Mouse (Mus musculus): ENCODE data around the gene Tmem198.

The Tmem198 gene

DNA sequence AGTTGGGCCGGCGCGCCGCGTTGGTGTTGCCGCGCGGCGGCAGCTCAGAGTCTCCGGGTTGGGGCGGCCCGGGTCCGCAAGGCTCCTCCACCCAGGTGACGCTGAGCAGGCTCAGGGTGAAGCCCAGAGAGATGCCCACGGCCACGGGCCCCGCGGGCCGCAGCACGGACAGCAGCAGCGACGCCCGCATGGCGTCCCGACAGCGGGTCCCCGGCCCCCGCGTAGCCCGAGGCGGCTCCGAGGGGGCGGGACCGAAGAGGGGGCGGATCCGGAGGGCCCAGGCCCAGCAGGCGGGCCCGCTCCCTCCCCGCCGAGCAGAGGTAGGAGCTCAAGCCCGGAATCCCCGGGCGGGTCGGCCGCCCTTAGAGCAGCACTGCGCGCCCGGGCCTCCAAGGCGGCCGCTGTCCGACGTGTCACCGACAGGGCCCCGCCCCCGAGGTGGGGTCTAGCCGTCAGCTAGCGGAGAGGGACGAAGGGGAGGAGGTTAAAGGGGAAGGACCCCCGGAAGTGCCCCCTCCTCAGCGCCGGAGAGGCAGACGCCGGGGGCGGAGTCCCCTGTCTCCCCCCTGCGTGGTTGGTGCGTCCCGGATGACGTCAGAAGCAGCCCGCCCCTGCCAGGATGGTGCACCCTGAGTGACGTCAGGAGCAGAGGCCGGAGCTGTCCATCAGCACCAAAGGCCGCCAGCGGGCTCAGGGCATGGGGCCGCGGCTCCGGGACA is at the start of gene Tmem198, which contains the start of gene Chpf:
Gene Tmem198 (plus strand): TSS at position 617 of the 719 bp plus-strand sequence.
Gene Chpf (minus strand): TSS at position 392 of the 719 bp plus-strand sequence.
- peak; percentile 96 for DNase-seq (ENCODE audit: low read depth, low spot score)

DNA sequence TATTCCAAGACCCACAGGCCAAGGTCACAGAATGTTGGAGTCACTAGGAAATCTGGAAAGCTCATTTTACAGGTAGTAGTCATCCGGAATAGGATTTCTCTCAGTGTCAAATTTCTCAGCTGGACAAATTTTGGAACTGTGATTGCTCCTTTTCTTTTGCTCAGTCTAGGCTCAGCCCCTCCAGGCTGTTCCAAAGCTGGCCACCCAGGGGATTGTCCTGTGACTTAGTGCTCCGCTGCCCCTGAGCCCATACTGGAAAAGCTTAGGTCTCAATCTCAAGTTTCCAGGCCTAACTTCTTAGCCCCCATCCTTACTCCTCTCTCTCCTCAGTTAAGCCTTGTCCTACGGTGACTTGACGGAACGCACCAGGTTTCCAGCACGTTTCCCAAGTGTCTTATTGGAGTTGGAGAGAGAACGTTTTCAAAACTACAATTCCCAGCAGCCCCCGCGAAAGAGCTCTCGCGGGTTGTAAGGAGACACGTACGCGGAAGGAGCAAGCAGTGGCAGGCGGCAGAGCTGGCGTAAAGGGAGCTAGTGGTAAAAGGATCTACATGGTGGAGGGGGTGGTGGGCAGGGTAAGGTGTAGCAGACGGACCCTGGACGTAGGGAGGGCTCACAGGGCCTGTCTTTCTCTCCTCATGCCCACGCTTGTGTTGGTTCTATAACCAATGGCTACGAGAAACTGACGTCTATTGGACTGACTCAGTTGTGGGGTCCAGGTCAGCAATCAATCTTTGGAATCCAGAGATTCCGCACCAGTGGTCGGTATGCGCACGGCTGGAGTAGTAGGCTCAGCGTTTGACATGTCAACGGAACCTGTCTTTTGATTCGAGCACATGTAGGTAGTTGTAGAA is 43.6 kb upstream of the Tmem198 start, which contains the start of gene Gmppa:
Gene Gmppa (plus strand): TSS at position 456 of the 854 bp plus-strand sequence.
- DNase-seq (ENCODE audit: low read depth, low spot score), result peak; percentile 64

DNA sequence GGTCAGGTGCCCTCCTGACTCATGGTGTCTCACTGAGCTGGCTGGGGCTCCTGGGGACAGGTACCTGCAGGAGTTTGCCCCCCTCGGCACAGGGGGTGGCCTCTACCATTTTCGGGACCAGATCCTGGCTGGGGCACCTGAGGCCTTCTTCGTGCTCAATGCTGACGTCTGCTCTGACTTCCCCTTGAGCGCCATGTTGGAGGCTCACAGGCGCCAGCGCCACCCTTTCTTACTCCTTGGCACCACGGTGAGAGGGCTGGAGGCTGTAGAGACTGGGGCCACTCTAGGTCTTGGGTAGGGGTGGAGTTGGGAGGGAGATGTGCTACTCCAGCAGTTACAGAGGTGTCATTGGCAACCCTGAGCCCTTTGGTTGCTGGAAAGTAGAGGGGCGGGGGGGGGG is 40.5 kb upstream of the Tmem198 start:
- DNase-seq (ENCODE audit: low read depth, low spot score), result no peak

DNA sequence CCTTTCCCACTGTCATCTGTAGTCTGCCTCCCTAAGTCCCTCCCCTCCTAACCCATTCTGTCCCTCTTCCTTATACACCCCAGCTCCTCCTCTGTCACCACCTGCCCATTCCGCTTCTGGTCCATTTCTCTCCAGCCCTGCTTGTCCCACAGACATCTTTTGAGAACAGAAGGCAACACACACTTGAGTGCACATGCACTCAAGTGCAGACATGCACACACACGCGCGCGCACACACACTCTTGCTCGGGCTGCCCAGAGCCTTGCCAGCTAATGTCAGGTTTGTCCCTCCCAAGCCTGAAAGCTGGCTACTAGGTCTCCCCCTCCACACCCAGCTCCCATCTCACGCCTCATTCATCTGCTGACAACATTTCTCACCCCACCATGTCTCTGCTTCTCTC is 38.7 kb upstream of the Tmem198 start:
- DNase-seq (ENCODE audit: low read depth, low spot score), result no peak

DNA sequence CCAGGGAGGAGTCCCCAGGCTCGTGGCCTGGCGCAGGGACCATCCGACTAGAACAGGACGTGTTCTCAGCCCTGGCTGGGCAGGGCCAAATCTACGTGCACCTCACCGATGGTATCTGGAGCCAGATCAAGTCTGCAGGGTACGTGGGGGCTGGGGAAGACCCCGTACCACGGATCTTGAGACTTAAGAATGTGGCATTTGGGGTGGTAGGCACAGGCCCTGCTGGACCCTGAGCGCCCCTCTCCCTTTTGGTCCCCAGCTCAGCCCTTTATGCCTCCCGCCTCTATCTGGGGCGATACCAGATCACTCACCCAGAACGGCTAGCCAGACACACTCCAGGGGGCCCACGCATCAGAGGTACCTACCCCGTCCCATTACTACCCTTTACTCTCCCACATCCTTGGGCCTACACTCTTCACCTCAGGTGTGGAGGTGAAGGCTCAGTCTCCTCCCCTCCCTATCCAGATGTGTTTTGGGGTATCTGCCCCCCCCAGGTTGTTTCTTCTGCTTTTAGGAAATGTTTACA is 37.8 kb upstream of the Tmem198 start:
- DNase-seq (ENCODE audit: low read depth, low spot score), result no peak

DNA sequence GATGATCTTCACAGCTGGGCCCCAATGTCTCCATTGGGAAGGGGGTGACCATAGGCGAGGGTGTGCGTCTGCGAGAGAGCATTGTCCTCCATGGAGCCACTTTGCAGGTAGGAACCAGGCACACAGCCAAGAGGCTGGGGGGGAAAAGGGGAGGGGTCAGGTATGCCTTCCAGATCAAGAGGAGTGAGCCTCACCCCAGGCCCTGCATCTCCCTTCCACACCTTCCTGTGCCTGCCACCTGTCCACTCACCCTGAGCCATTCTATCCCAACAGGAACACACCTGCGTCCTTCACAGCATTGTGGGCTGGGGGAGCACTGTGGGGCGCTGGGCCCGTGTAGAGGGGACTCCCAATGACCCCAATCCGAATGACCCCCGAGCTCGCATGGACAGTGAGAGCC is 37.2 kb upstream of the Tmem198 start:
- no peak for DNase-seq (ENCODE audit: low read depth, low spot score)

DNA sequence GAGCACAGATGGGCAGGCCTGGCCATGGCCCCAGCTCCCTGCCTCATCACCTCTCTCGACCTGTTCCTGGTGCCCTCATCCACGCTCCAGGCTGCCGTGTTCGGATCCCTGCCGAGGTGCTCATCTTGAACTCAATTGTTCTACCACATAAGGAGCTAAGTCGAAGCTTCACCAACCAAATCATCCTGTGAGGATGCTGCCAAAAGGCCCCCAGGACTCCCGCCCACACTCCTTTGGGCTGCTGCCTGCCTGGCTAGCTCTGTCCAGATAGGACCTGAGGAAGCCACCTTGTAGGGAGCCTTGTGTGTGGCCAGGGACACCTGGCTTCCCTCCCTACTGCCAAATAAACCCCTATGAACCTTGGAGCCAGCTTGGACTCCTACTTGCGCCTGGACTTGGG is 36.5 kb upstream of the Tmem198 start:
- DNase-seq (ENCODE audit: low read depth, low spot score), result no peak

DNA sequence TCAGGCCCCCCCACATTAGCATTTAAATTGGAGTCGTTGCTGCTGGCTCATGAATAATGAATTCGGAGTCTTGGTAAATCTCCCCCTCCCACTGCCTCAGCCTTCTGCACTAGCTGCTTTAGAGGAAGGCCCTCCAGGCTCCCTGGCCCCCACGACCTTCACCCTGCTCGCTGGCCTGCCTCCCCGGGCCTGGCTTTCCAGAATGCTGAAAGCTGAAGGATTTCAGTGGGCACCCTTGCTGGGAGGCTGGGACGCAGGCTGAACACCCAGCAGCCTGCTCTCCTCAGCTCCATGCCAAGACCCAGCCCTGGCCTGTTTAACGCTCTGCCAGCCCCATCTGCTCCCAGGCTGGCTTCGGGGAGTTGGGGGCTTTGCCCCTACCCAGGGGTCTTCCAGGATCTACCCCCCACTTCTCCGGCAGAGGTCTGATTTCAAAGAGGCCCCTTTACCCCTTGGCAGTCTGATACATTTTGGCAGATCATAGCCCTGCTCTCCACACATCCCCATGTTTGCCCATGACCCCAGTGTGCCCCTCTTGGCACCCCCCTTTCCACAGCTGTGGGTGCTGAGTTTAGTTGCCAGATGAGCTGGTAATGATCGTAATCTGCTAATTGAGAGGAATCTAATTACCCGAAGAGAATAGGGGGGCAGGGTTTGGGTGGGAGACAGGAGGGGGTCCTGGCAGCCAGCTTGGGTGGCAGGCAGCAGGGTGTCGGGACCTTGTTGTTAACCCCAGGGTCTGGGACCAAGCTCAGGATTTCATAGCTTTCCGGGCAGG is 35.9 kb upstream of the Tmem198 start:
- DNase-seq (ENCODE audit: low read depth, low spot score), result no peak

DNA sequence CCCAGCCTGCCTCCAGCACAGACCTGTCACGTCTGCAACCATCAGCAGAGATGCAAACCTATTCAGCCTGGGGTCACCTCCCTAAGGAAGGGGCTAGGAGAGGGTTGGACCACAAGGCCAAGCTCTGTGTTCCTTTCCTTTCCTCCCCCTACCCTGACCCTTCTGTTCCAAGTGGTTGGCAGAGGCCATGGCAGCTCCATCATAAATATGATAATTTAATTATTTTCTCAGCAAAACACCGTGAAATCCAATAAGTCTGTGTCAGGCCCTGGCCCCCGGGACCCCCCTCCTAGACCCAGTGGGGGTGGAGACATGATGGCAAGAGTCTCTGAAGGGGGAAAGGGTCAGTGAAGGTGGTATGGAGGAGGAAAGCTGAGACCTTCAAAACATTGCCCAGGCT is 35.1 kb upstream of the Tmem198 start:
- DNase-seq (ENCODE audit: low read depth, low spot score), result no peak

DNA sequence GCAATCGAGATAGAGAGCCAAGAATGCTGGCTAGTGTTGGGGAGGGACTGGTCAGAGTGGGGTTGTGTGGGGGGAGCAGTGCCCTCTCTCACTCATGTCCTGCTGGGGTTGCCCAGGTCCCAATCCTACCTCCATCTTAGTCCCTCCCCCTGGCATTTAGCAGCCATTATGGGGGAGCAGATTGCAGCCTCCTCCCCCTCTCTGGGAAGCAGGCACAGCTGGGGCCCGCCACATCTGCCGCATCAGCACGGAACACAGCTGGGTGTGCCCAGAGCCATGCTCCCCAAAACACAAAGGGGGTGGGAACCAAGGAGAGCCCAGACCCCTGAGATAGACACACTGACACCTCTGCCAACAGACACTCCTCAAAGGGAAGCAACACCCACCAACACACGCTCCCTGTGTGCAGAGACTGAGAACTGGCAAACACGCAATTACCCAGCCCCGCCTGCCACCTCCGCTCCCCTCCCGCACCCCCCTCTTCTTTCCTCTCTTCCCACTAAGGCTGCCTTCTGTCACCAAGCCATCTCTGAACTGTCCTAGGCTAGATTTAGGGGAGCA is 34.1 kb upstream of the Tmem198 start:
- no peak for DNase-seq (ENCODE audit: low read depth, low spot score)

DNA sequence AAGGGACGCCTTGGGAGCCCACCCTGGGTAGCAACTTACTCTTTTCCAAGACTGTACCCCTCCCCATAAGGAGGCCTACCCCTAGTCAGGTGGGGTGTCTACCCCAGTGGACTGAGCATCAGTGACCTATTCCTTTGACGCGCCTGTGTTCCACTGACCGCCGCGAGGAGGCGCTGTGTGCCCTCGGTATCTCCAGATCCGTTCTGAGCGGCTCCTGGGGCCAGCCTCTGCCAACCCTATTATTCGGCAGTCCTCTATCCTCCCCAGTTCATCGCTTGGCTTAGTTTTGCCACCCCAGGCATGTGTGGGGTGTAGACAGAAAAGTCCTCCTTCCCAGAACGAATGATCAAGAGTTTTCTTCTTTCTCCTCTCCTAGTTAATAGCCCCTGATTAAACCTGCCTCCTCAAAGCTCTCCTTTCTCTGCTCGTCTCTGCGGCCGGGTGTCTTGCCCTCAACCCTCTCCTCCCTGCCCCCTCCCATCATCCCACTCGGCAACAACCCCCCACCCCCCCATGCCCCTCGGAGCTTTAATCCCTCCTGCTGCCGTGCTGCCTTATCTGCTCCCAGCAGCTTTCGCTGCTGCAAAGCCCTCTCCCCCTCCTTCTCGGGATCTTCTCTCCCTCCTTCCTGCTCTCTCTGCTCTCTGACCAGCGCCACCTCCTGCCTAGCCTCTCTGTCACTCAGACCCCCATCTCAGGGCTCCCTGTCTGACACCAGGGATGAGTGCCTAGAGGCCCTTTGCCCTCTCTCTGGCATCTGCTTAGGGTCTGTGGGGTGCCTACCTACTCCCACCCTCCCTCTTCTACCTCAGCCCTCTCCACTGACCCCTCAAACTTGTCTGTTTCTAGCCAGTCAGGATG is 33.4 kb upstream of the Tmem198 start:
- no peak for DNase-seq (ENCODE audit: low read depth, low spot score)

DNA sequence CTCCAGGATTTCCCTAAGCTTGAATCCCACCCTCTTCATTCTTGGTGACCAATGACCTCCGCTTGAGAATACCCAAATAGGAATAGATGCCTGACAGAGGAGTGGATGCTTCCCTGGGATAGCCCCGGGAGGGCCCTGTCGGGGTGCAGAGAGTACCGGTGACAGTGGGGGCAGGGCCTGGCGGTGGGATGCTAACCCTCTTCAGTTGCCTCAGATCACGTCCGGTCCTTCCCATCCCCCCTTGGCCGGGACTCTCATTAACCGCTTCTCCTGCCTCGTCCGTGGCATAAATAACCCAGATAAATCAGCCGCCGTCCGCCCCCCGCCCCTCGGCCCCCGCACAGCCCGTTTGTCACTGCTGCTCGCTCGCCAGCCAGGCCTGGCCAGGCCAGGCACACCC is 32.7 kb upstream of the Tmem198 start:
- no peak for DNase-seq (ENCODE audit: low read depth, low spot score)

DNA sequence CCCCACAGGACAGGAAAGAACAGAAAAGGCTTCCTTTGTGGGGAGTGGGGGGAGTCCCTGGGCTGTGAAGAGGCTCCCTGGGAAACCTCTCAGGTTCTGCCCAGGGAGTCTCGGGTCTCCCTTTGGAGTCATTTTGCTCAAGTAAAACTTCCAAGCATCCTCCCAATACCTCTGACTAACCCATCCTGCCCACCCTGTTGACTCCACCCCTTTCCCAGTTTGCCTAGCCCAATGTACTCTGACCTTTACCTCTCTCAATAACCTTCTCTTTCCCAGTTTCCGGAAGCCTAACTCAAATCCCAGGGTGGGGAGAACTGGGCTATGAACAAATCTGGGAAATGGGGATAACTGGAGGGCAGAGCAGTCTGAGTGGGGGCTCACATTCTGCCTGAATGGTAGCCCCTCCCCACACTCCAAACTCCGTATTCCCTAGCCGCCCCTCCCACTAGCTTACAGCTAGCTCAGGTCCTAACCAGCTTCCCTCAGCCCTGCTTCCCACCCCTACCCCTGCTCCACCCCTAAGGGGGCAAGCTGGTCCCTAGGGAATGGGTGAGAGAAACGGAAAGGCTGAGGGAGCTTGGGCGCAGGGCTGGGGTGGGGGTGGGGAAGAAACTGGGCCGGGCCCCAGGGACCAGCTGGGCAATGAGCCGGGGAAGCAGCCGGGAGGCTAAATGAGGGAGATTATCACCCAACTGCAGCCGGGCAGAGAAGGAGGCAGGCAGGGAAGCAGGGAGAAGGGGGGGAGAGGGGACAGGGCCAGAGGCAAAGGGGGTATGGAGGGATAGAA is 31.9 kb upstream of the Tmem198 start:
- DNase-seq (ENCODE audit: low read depth, low spot score), result no peak

DNA sequence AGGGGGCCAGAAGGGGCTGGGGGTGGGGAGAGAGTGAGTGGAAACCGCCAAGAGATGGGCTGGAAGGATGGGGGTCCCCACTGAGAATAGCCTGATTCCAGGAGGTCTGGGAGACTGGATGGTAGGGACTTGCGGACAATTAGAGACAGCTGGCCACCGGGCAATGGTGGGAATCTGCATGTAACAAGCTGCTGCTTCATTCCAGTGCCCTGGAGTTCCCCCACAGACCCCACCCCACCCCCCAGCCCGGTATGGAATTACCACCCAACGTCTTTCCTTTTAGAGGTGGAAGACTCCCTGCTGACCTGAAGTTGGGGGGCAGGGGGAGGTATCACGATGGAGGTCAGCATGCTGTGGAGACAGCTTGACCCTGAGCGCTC is 31.3 kb upstream of the Tmem198 start:
- no peak for DNase-seq (ENCODE audit: low read depth, low spot score)

DNA sequence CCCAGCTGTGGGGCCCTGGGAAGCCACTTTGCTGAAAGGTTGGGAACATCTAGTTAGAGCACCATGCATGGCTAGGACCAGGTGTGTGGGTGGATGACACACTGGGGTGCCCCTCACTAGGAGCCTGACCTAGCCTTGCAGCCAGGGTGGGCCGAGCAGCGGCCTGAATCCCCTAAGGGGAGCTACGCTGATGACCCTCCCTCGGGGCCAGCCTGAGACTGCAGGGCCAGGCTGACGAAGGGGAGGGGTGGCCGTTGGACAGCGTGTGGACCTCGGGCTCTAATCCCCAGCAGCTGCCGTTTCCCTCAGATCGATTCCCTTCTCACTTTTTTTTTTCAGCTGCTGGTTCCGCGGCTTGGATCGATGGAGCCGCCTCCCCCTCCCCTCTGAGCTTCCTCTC is 30.4 kb upstream of the Tmem198 start:
- DNase-seq (ENCODE audit: low read depth, low spot score), result no peak

DNA sequence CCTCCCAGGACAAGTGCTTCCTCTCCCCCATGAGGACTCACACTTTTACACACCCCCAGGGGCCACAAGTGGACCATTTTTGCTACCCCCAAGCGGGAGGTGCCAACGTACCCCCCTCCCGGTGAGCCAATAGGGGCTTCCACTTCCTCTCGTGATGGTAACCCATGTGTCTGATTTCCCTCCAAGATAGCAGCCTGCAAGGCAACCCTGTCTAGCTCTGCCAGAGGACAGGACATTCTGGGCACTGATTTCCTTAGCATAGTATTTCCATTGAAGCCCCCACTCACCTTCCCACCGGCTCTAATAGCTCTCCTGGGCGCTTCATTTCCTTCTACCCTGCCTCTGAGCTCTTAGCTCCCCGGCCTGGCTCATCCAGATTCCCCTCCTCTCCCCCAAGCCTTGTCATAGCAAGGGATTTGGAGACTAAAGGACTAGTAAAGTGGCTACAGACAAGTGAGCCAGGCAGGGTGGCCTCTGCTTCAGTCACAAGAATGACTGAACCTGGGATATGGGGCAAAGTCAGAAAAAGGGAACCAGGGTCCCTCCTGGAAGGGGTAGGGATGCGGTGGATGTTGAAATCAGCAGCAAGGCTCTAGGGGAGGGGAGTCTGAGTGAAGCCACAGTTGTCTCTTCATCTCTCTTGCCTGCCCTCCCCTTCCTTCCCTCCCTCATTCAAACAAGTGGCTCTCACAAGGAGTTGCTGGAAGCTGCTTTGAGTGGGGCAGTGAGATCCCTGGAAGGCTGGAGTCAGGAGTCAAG is 29.8 kb upstream of the Tmem198 start:
- DNase-seq (ENCODE audit: low read depth, low spot score), result no peak

DNA sequence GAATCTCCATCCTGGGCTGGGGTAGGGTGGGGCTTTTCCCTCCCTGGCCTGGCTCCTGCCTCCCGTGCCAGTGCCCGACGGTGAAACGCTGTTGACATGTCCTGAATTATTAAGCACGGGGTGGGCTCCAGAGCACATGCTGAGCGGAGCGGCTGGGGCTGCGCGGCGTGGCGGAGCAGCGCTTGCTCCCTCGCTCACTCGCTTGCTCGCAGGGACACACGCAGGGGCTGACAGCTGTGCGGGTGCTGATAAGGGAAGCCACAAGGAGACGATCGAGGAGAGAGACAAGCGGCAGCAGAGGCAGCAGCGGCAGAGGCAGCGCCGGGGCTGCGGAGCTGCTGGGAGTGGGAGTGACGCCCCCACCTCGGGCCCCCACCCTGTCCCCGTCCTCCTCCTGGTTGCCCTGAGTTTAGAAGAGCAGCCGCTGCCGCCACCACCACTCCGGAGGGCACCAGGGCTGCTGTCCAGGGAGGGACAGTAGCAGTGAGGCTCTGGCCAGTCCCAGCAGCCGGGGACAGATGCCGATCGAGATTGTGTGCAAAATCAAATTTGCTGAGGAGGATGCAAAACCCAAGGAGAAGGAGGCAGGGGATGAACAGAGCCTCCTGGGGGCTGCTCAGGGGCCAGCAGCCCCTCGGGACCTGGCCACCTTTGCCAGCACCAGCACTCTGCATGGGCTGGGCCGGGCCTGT is 28.9 kb upstream of the Tmem198 start, which contains the start of gene Asic4:
Gene Asic4 (plus strand): TSS at position 123 of the 692 bp plus-strand sequence.
- DNase-seq (ENCODE audit: low read depth, low spot score), result no peak

DNA sequence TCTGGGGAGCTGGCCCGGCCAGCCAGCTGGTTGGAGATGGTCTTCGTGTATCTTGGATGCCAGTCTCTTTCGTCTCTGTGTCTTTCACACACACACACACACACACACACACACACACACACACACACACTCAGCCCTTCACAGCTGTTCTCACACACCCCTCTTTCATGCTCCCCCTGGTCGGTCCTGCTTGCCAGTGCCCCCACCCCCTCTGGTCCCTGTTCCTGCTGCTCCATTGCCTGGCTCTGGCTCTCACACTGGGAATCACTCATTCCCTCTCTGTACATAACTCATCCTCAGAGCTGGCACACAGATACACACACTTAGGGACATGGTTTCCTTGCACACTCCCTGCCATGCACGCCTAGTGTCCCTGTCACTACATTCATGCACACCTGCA is 27.4 kb upstream of the Tmem198 start:
- DNase-seq (ENCODE audit: low read depth, low spot score), result no peak

All from retina, adult 2 months (tissue).